Mouse (Mus musculus): Measurements from ENCODE around the gene Ipp. TPM values are rescaled to one million over a fixed set of nuclear protein-coding genes. Genes with fewer than 3 reads are reported as not detected.
A peak's percentile ranks its signal among the peaks of the same experiment; 100 is the strongest.

The Ipp gene
- polyA plus RNA-seq, 1 experiment from 2014 or later, result 16.3 TPM

- Histone ChIP-seq H3K27ac (ENCODE audit: low read length) (peak overlapping the region; percentile 30; the same call in 1 of the 2 replicates), H3K9me3 (replicated peaks; ENCODE audit: control insufficient read depth, low read length) (peaks cover 7% of the 10 kb centered on the region), H3K4me1 (ENCODE audit: control insufficient read depth, insufficient read depth, low read length) (peaks cover 21% of the 10 kb centered on the region), H3K4me2 (ENCODE audit: low read depth, low read length) (0 out of 2 replicates have a peak overlapping the region, but pooled peaks have one; percentile 5), H3K4me3 (ENCODE audit: low read length) (no peak overlapping the region), H3K9ac (ENCODE audit: low read length) (no peak overlapping the region), H3K36me3 (ENCODE audit: control insufficient read depth, insufficient read depth) (no peaks in the 10 kb centered on the region), H3K27me3 (ENCODE audit: control insufficient read depth, insufficient read depth, low read length) (no peaks in the 10 kb centered on the region)
- WGBS, result 44% methylated on average over 4 of the region's 4 CpGs
- ATAC-seq (replicated peaks; ENCODE audit: extremely low read depth, insufficient read depth, low FRiP score), result no peak
Observed at GRCm38 (mm10) chr4:116492460-116492859, 14.9 kb upstream of the Ipp start.

GRCm38 (mm10) chr4:116493646-116494045 lies 13.7 kb upstream of the Ipp start:
- Histone ChIP-seq H3K27ac (ENCODE audit: low read length) (no peak overlapping the region), H3K4me1 (ENCODE audit: control insufficient read depth, insufficient read depth, low read length) (peaks cover 21% of the 10 kb centered on the region), H3K27me3 (ENCODE audit: control insufficient read depth, insufficient read depth, low read length) (no peaks in the 10 kb centered on the region), H3K4me3 (ENCODE audit: low read length) (no peak overlapping the region), H3K4me2 (ENCODE audit: low read depth, low read length) (no peak overlapping the region), H3K9me3 (replicated peaks; ENCODE audit: control insufficient read depth, low read length) (peaks cover 7% of the 10 kb centered on the region), H3K9ac (ENCODE audit: low read length) (no peak overlapping the region), H3K36me3 (ENCODE audit: control insufficient read depth, insufficient read depth) (no peaks in the 10 kb centered on the region)
- ATAC-seq (replicated peaks; ENCODE audit: extremely low read depth, insufficient read depth, low FRiP score), result no peak
- WGBS, result 55% methylated on average over 5 of the region's 5 CpGs

- Histone ChIP-seq H3K9me3 (replicated peaks; ENCODE audit: control insufficient read depth, low read length) (no peaks in the 10 kb centered on the region), H3K27ac (ENCODE audit: low read length) (no peak overlapping the region), H3K4me1 (ENCODE audit: control insufficient read depth, insufficient read depth, low read length) (no peaks in the 10 kb centered on the region), H3K4me2 (ENCODE audit: low read depth, low read length) (no peak overlapping the region), H3K27me3 (ENCODE audit: control insufficient read depth, insufficient read depth, low read length) (no peaks in the 10 kb centered on the region), H3K9ac (ENCODE audit: low read length) (no peak overlapping the region), H3K4me3 (ENCODE audit: low read length) (no peak overlapping the region), H3K36me3 (ENCODE audit: control insufficient read depth, insufficient read depth) (no peaks in the 10 kb centered on the region)
- WGBS, result 75% methylated on average over 3 of the region's 3 CpGs
- no peak for ATAC-seq (replicated peaks; ENCODE audit: extremely low read depth, insufficient read depth, low FRiP score)
Observed at GRCm38 (mm10) chr4:116499978-116500377, 7.4 kb upstream of the Ipp start.

GRCm38 (mm10) chr4:116506886-116507424 lies 394 bp upstream of the Ipp start:
- Histone ChIP-seq H3K27ac (ENCODE audit: low read length) (peak overlapping the region; percentile 93), H3K4me3 (ENCODE audit: low read length) (peak overlapping the region; percentile 67), H3K36me3 (ENCODE audit: control insufficient read depth, insufficient read depth) (peaks cover 3% of the 10 kb centered on the region; the same call in 1 of the 2 replicates), H3K4me2 (ENCODE audit: low read depth, low read length) (peak overlapping the region; percentile 79), H3K27me3 (ENCODE audit: control insufficient read depth, insufficient read depth, low read length) (no peaks in the 10 kb centered on the region), H3K4me1 (ENCODE audit: control insufficient read depth, insufficient read depth, low read length) (peaks cover 10% of the 10 kb centered on the region), H3K9me3 (replicated peaks; ENCODE audit: control insufficient read depth, low read length) (no peaks in the 10 kb centered on the region), H3K9ac (ENCODE audit: low read length) (peak overlapping the region; percentile 85)
- WGBS, result 25% methylated on average over 11 of the region's 11 CpGs
- no peak for ATAC-seq (replicated peaks; ENCODE audit: extremely low read depth, insufficient read depth, low FRiP score)

- no peak overlapping the region for H3K4me3 ChIP-seq (ENCODE audit: low read length)
- 59% methylated on average over 2 of the region's 2 CpGs for WGBS
- no peak for ATAC-seq (replicated peaks; ENCODE audit: extremely low read depth, insufficient read depth, low FRiP score)
- H3K9me3 ChIP-seq (replicated peaks; ENCODE audit: control insufficient read depth, low read length), result no peaks in the 10 kb centered on the region; the same call in 1 of the 2 replicates
- H3K9ac ChIP-seq (ENCODE audit: low read length), result no peak overlapping the region
- no peak overlapping the region for H3K27ac ChIP-seq (ENCODE audit: low read length)
- no peaks in the 10 kb centered on the region for H3K27me3 ChIP-seq (ENCODE audit: control insufficient read depth, insufficient read depth, low read length)
- H3K4me2 ChIP-seq (ENCODE audit: low read depth, low read length), result no peak overlapping the region
- H3K4me1 ChIP-seq (ENCODE audit: control insufficient read depth, insufficient read depth, low read length), result no peaks in the 10 kb centered on the region
- H3K36me3 ChIP-seq (ENCODE audit: control insufficient read depth, insufficient read depth), result peaks cover 11% of the 10 kb centered on the region
Observed at GRCm38 (mm10) chr4:116531109-116531508, 23.8 kb downstream of the Ipp start.

- H3K27me3 ChIP-seq (ENCODE audit: control insufficient read depth, insufficient read depth, low read length), result no peaks in the 10 kb centered on the region
- peaks cover 9% of the 10 kb centered on the region for H3K36me3 ChIP-seq (ENCODE audit: control insufficient read depth, insufficient read depth)
- H3K4me3 ChIP-seq (ENCODE audit: low read length), result no peak overlapping the region
- H3K9me3 ChIP-seq (replicated peaks; ENCODE audit: control insufficient read depth, low read length), result no peaks in the 10 kb centered on the region; the same call in 1 of the 2 replicates
- no peak for ATAC-seq (replicated peaks; ENCODE audit: extremely low read depth, insufficient read depth, low FRiP score)
- no peak overlapping the region for H3K4me2 ChIP-seq (ENCODE audit: low read depth, low read length)
- H3K9ac ChIP-seq (ENCODE audit: low read length), result no peak overlapping the region
- H3K27ac ChIP-seq (ENCODE audit: low read length), result no peak overlapping the region
- H3K4me1 ChIP-seq (ENCODE audit: control insufficient read depth, insufficient read depth, low read length), result no peaks in the 10 kb centered on the region
Observed at GRCm38 (mm10) chr4:116536351-116536750, 29.0 kb downstream of the Ipp start.

- WGBS, result 86% methylated on average over 3 of the region's 3 CpGs
- Histone ChIP-seq H3K9ac (ENCODE audit: low read length) (no peak overlapping the region), H3K9me3 (replicated peaks; ENCODE audit: control insufficient read depth, low read length) (no peaks in the 10 kb centered on the region; the same call in 1 of the 2 replicates)
Observed at GRCm38 (mm10) chr4:116537737-116538136, 30.4 kb downstream of the Ipp start.

GRCm38 (mm10) chr4:116550432-116550831 lies 43.1 kb downstream of the Ipp start:
- Histone ChIP-seq H3K9ac (ENCODE audit: low read length) (no peak overlapping the region), H3K27me3 (ENCODE audit: control insufficient read depth, insufficient read depth, low read length) (no peaks in the 10 kb centered on the region), H3K36me3 (ENCODE audit: control insufficient read depth, insufficient read depth) (peaks cover 8% of the 10 kb centered on the region), H3K27ac (ENCODE audit: low read length) (no peak overlapping the region), H3K4me1 (ENCODE audit: control insufficient read depth, insufficient read depth, low read length) (no peaks in the 10 kb centered on the region), H3K4me3 (ENCODE audit: low read length) (no peak overlapping the region), H3K4me2 (ENCODE audit: low read depth, low read length) (no peak overlapping the region), H3K9me3 (replicated peaks; ENCODE audit: control insufficient read depth, low read length) (no peaks in the 10 kb centered on the region)
- no peak for ATAC-seq (replicated peaks; ENCODE audit: extremely low read depth, insufficient read depth, low FRiP score)
- 59% methylated on average over 1 of the region's 1 CpGs for WGBS

More at GRCm38 (mm10) chr4:116537737-116538136, 30.4 kb downstream of the Ipp start:
- H3K4me1 ChIP-seq (ENCODE audit: control insufficient read depth, insufficient read depth, low read length), result no peaks in the 10 kb centered on the region
- H3K4me2 ChIP-seq (ENCODE audit: low read depth, low read length), result no peak overlapping the region
- no peaks in the 10 kb centered on the region for H3K27me3 ChIP-seq (ENCODE audit: control insufficient read depth, insufficient read depth, low read length)
- H3K27ac ChIP-seq (ENCODE audit: low read length), result no peak overlapping the region
- ATAC-seq (replicated peaks; ENCODE audit: extremely low read depth, insufficient read depth, low FRiP score), result no peak
- H3K4me3 ChIP-seq (ENCODE audit: low read length), result no peak overlapping the region
- peaks cover 10% of the 10 kb centered on the region for H3K36me3 ChIP-seq (ENCODE audit: control insufficient read depth, insufficient read depth)

- H3K27me3 ChIP-seq (ENCODE audit: control insufficient read depth, insufficient read depth, low read length), result no peaks in the 10 kb centered on the region
Observed at GRCm38 (mm10) chr4:116553035-116553434, 45.7 kb downstream of the Ipp start.

More at GRCm38 (mm10) chr4:116553035-116553434, 45.7 kb downstream of the Ipp start:
- H3K27ac ChIP-seq (ENCODE audit: low read length), result no peak overlapping the region
- H3K9ac ChIP-seq (ENCODE audit: low read length), result no peak overlapping the region
- H3K4me3 ChIP-seq (ENCODE audit: low read length), result no peak overlapping the region
- peaks cover 8% of the 10 kb centered on the region for H3K36me3 ChIP-seq (ENCODE audit: control insufficient read depth, insufficient read depth)
- H3K9me3 ChIP-seq (replicated peaks; ENCODE audit: control insufficient read depth, low read length), result no peaks in the 10 kb centered on the region
- H3K4me1 ChIP-seq (ENCODE audit: control insufficient read depth, insufficient read depth, low read length), result no peaks in the 10 kb centered on the region
- WGBS, result 85% methylated on average over 3 of the region's 3 CpGs
- no peak overlapping the region for H3K4me2 ChIP-seq (ENCODE audit: low read depth, low read length)
- ATAC-seq (replicated peaks; ENCODE audit: extremely low read depth, insufficient read depth, low FRiP score), result no peak

Measured in heart, embryonic 16.5 days (tissue).